Mouse (Mus musculus): ENCODE results near the gene BC107364. TPM values are rescaled to one million over a fixed set of nuclear protein-coding genes. Genes with fewer than 3 reads are reported as not detected.
"Not testable (repeated sequence)": the region's sequence is repeated elsewhere in the genome, so short reads cannot be mapped to it uniquely, and the experiment has no call there.

The BC107364 gene
- total and polyA plus RNA-seq, 2 experiments from 2014 or later: not detected

DNA sequence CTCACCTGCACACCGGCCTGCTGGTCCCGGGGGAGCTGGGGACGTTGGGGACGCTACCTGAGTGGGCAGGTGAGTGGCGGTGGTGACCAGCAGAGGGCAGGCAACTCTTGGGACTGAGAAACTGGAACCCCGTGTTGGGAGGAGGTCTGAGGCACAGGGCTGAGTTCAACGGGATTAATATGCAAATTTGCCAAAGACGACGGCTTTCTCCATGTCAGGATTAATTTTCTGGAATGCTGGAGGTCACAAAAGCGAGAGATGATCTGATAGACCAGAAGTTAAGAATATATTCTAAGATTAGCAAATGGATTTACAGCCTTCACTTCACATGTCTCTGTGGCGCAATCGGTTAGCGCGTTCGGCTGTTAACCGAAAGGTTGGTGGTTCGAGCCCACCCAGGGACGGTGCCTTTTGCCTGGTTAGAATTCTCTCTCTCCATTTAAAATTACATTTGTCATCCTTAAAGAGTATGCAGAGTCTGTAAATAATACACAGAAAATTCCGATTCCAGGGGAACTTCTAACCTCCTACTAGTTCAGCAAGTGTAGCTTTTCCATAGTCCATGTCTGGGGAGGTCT is 45.4 kb upstream of the BC107364 start:
- WGBS: under 1% methylated on average over 19 of the region's 19 CpGs
- H3K27ac ChIP-seq (ENCODE audit: low read depth, low read length): peak overlapping the region; percentile 15; the same call in 1 of the 2 replicates

DNA sequence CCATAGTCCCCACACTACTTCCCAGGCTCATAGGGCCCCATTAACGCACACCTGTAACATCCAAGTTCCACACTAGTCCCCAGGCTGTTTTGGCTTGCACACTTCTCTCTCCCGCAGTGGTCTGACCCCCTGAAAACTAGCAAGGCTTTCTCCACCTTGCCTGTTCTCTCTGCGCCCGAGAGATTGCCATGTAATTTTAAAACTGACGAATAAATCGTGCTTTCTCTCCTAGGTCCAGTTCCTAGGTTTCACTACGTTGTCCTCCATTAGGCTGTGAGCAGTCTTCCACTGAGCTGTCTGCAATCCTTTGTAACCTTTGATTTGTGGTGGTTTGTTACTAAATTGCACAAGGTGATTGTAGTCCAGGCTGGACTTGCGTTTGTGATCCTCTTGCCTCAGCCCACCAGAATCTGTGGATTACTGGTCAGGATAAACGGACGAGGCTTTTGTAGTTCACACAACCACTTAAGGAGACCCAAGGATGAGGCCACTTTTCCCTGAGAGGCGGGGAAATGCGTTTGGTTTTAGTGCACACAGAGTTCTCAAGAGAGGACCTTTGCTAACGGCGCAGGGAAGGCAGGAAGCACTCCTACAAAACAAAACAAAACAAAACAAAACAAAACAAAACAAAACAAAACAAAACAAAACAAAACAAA is 44.6 kb upstream of the BC107364 start:
- H3K27ac ChIP-seq (ENCODE audit: low read depth, low read length); H3K4me1 ChIP-seq (ENCODE audit: insufficient read depth); H3K27me3 ChIP-seq (ENCODE audit: insufficient read depth, low read length); ATAC-seq; H3K9me3 ChIP-seq (ENCODE audit: low read length); H3K36me3 ChIP-seq (ENCODE audit: insufficient read depth): not testable (repeated sequence)
- WGBS: 16% methylated on average over 14 of the region's 14 CpGs
- H3K4me2 ChIP-seq (ENCODE audit: low read depth): peak overlapping the region; percentile 68
- peak; percentile 18 for DNase-seq
- peak overlapping the region; percentile 51 for H3K4me3 ChIP-seq (ENCODE audit: low read depth, low read length)
- peak overlapping the region; percentile 47; the same call in 1 of the 2 replicates for H3K9ac ChIP-seq

More for the DNA sequence above, 45.4 kb upstream of the BC107364 start:
- ATAC-seq (peak; percentile 45), DNase-seq (peak; percentile 90)
- Histone ChIP-seq H3K4me1 (ENCODE audit: insufficient read depth) (no peaks in the 10 kb centered on the region), H3K36me3 (ENCODE audit: insufficient read depth) (no peaks in the 10 kb centered on the region), H3K9me3 (ENCODE audit: low read length) (no peaks in the 10 kb centered on the region), H3K27me3 (ENCODE audit: insufficient read depth, low read length) (no peaks in the 10 kb centered on the region), H3K4me2 (ENCODE audit: low read depth) (peak overlapping the region; percentile 68), H3K4me3 (ENCODE audit: low read depth, low read length) (peak overlapping the region; percentile 51), H3K9ac (peak overlapping the region; percentile 47)
- TF ChIP-seq CTCF (IDR thresholded peaks at IDR 0.05; ENCODE audit: low read depth): peak; percentile 68

- peak overlapping the region; percentile 68; the same call in 1 of the 2 replicates for H3K4me2 ChIP-seq (ENCODE audit: low read depth)
- no peak for TF ChIP-seq CTCF (IDR thresholded peaks at IDR 0.05; ENCODE audit: low read depth)
- ATAC-seq (no peak), DNase-seq (no peak)
- no peaks in the 10 kb centered on the region for H3K9me3 ChIP-seq (ENCODE audit: low read length)
- 56% methylated on average over 7 of the region's 7 CpGs for WGBS
- H3K36me3 ChIP-seq (ENCODE audit: insufficient read depth): no peaks in the 10 kb centered on the region
- no peaks in the 10 kb centered on the region for H3K27me3 ChIP-seq (ENCODE audit: insufficient read depth, low read length)
- H3K27ac ChIP-seq (ENCODE audit: low read depth, low read length): no peak overlapping the region
- no peak overlapping the region for H3K9ac ChIP-seq
- H3K4me3 ChIP-seq (ENCODE audit: low read depth, low read length): no peak overlapping the region
- H3K4me1 ChIP-seq (ENCODE audit: insufficient read depth): no peaks in the 10 kb centered on the region
Observed at GRCm38 (mm10) chr3:96496216-96496615, 44.1 kb upstream of the BC107364 start.

DNA sequence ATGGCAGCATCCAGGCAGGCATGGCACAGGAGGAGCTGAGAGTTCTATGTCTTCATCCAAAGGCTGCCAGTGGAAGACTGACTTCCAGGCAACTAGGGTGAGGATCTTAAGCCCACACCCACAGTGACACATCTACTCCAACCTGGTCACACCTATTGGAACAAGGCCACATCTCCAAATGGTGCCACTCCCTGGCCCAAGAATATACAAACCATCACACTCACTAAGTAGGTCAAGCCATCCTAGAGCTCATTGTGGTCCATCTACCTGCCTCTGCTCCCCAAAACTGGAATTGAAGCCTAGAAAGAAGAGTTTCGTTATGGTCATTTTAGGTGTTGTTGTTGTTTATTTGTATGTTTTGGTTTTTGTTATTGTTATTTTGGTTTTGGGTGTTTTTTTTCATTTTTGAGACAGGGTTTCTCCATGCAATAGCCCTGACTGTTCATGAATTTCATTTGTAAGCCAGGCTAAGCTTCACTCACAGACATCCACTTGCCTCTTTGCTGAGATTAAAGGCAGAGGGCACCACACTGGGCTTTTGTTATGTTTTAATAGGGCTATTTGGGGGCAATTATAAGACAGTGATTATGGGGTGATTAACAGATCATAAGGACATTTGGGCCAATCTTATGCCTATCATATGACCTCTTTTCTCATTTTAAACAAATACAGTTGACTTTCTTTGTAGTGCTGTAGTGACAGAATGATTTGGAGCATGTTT is 43.5 kb upstream of the BC107364 start:
- ATAC-seq (no peak), DNase-seq (no peak)
- Histone ChIP-seq H3K36me3 (ENCODE audit: insufficient read depth) (no peaks in the 10 kb centered on the region), H3K4me1 (ENCODE audit: insufficient read depth) (no peaks in the 10 kb centered on the region), H3K4me2 (ENCODE audit: low read depth) (no peak overlapping the region), H3K9ac (no peak overlapping the region), H3K4me3 (ENCODE audit: low read depth, low read length) (no peak overlapping the region), H3K9me3 (ENCODE audit: low read length) (no peaks in the 10 kb centered on the region), H3K27ac (ENCODE audit: low read depth, low read length) (no peak overlapping the region), H3K27me3 (ENCODE audit: insufficient read depth, low read length) (no peaks in the 10 kb centered on the region)
- no peak for TF ChIP-seq CTCF (IDR thresholded peaks at IDR 0.05; ENCODE audit: low read depth)
- 98% methylated on average over 1 of the region's 1 CpGs for WGBS

DNA sequence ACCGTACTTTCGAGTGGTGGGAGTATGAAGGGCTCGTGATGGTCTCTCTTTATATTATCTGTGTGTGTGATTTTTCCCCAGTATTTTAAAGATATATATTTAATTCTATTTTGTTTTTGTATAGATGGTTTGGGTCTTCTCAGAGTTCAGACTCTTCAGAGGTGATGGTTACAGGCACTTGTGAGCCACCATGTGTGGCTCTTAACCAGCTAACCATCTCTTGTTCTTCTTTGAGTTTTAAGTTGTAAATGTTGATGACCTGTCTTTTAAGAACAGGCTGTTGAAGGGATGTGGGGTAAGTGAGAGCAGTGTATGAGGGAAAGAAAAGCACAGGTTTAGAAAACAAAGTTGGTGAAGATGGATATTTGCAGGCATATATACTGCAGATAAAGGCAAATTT is 42.8 kb upstream of the BC107364 start:
- Histone ChIP-seq H3K9ac (no peak overlapping the region), H3K27ac (ENCODE audit: low read depth, low read length) (no peak overlapping the region), H3K4me3 (ENCODE audit: low read depth, low read length) (no peak overlapping the region), H3K27me3 (ENCODE audit: insufficient read depth, low read length) (no peaks in the 10 kb centered on the region), H3K4me1 (ENCODE audit: insufficient read depth) (no peaks in the 10 kb centered on the region), H3K4me2 (ENCODE audit: low read depth) (no peak overlapping the region), H3K9me3 (ENCODE audit: low read length) (no peaks in the 10 kb centered on the region), H3K36me3 (ENCODE audit: insufficient read depth) (no peaks in the 10 kb centered on the region)
- TF ChIP-seq CTCF (IDR thresholded peaks at IDR 0.05; ENCODE audit: low read depth): no peak
- 96% methylated on average over 3 of the region's 3 CpGs for WGBS
- ATAC-seq: no peak
- DNase-seq: no peak

DNA sequence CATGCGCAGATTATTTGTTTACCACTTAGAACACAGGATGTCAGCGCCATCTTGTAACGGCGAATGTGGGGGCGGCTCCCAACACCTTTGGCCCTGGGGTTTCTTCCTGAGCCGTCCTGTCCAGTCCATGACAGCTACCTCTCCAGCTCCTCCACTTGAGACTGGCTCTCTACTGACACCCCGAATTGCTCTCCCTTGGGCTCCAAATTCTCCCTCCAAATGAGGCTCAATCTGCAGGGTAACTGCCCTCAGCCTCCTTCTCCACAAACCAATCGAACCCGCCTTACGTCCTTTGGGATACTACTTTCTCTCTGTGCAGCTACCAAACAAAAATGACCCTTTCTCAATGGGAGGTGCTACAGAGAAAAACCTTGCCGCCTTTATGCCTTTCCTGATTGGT is 42.4 kb upstream of the BC107364 start:
- not testable (repeated sequence) for DNase-seq; H3K4me2 ChIP-seq (ENCODE audit: low read depth); H3K27me3 ChIP-seq (ENCODE audit: insufficient read depth, low read length); H3K9me3 ChIP-seq (ENCODE audit: low read length); ATAC-seq; H3K9ac ChIP-seq; H3K4me3 ChIP-seq (ENCODE audit: low read depth, low read length); H3K36me3 ChIP-seq (ENCODE audit: insufficient read depth); H3K4me1 ChIP-seq (ENCODE audit: insufficient read depth); H3K27ac ChIP-seq (ENCODE audit: low read depth, low read length)
- 93% methylated on average over 5 of the region's 11 CpGs for WGBS

DNA sequence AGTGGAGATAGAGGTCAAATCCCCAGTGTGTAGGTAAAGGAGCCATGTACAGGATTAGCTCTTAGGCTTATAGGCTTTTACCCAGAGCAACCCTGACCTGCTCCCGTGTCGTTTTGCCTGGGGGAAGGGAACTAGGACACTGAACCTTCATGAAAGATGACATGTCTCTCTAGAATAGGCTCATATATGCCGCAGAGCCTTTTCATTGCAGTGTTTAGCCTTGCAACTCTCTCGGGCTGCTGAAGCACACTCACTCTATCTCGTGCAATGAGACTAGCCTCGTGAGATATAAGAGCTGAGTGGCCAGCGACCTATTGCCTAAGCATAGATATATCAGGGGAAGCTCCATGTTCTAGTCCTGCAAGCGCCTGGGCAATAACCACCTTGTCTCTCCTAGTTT is 37.5 kb upstream of the BC107364 start:
- not testable (repeated sequence) for H3K4me2 ChIP-seq (ENCODE audit: low read depth); H3K27ac ChIP-seq (ENCODE audit: low read depth, low read length); ATAC-seq; H3K9me3 ChIP-seq (ENCODE audit: low read length); H3K4me1 ChIP-seq (ENCODE audit: insufficient read depth); DNase-seq; H3K36me3 ChIP-seq (ENCODE audit: insufficient read depth); H3K27me3 ChIP-seq (ENCODE audit: insufficient read depth, low read length); H3K9ac ChIP-seq; H3K4me3 ChIP-seq (ENCODE audit: low read depth, low read length)
- WGBS: 45% methylated on average over 6 of the region's 8 CpGs

DNA sequence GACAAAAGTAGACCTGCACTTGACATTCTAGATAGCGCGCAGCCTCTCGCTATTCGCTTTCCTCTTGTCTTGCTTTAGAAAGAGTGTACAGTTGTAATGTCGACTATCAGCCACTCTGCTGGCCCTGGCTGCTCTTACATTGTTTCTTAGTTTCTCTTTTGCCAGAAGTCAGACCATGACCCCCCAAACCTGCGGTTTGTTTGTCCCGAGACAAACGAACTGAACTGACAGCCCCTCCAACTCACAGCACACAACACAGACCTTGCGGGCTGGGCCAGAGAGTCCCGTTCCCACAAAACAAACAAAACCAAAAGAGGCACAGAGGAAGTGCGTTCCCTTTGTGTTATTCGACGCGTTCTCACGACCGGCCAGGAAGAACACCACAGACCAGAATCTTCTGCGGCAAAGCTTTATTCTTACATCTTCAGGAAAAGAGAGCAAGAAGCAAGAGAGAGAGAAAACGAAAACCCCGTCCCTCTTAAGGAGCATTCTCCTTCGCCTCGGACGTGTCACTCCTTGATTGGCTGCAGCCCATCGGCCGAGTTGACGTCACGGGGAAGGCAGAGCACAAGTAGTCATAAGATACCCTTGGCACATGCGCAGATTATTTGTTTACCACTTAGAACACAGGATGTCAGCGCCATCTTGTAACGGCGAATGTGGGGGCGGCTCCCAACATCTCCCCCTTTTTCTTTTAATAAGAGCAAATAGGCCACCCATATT is 37.0 kb upstream of the BC107364 start:
- H3K4me1 ChIP-seq (ENCODE audit: insufficient read depth); H3K9ac ChIP-seq; H3K27ac ChIP-seq (ENCODE audit: low read depth, low read length); H3K4me2 ChIP-seq (ENCODE audit: low read depth); H3K36me3 ChIP-seq (ENCODE audit: insufficient read depth); DNase-seq; H3K4me3 ChIP-seq (ENCODE audit: low read depth, low read length); H3K27me3 ChIP-seq (ENCODE audit: insufficient read depth, low read length); H3K9me3 ChIP-seq (ENCODE audit: low read length): not testable (repeated sequence)
- peak; percentile 75 for ATAC-seq
- WGBS: 0% methylated on average over 9 of the region's 31 CpGs

- WGBS: no CpG with 5 or more reads among the region's 55 CpGs
- H3K27me3 ChIP-seq (ENCODE audit: insufficient read depth, low read length); H3K36me3 ChIP-seq (ENCODE audit: insufficient read depth); H3K9me3 ChIP-seq (ENCODE audit: low read length); DNase-seq; H3K4me1 ChIP-seq (ENCODE audit: insufficient read depth): not testable (repeated sequence)
- Histone ChIP-seq H3K4me2 (ENCODE audit: low read depth) (peak overlapping the region; percentile 57), H3K4me3 (ENCODE audit: low read depth, low read length) (peak overlapping the region; percentile 40), H3K27ac (ENCODE audit: low read depth, low read length) (peak overlapping the region; percentile 87), H3K9ac (peak overlapping the region; percentile 49)
- ATAC-seq: peak; percentile 76
Observed at GRCm38 (mm10) chr3:96488290-96488906, 36.3 kb upstream of the BC107364 start.

Measured in forebrain, postnatal 0 days (tissue).